Mouse (Mus musculus) kidney, adult 2 months (tissue): ENCODE data around the gene Nxph4.

Source experiments
- CTCF ChIP-seq: fragments of 200-500 bp; conservative IDR thresholded peaks from 2 replicates; pipeline ENCODE4 v1.5.1; 2011; ENCODE audit warnings: low read depth, mild to moderate bottlenecking, control low read depth, low read length, moderate library complexity, mixed read lengths; ENCODE audit not compliant: insufficient read depth, insufficient read length
- POLR2A ChIP-seq: fragments of 200-500 bp; IDR thresholded peaks from one replicate; pipeline ENCODE4 v1.6.1; 2011; ENCODE audit warnings: low read depth, low read length, control low read depth

DNA sequence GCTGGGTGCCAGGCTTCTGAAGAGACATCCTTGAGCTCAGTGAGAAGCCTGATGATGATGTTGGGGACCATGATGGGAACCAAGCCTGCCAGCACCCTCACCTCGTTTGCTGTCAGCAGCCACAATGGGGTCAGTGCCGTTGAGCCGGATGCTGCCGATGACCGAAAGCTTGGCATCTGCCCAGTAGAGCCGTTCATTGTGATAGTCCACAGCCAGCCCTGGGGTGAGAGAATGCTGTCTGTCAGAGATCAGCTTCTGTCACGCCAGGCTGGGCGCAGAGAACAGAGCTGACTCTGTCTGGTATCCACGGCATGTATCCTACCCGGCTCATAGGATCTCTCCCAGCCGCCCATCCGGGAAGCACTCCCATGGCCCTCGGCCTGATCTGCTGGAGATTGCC lies 7.7 kb upstream of the Nxph4 start:
- TF ChIP-seq CTCF: no peak
- TF ChIP-seq POLR2A: no peak
